Mouse (Mus musculus): Measurements from ENCODE around the gene Meox2. TPM values are rescaled to one million over a fixed set of nuclear protein-coding genes. Genes with fewer than 3 reads are reported as not detected.
"Not testable (repeated sequence)": the region's sequence is repeated elsewhere in the genome, so short reads cannot be mapped to it uniquely, and the experiment has no call there.

Gene Meox2
- polyA plus RNA-seq (2015; fragmentation: Nextera tagmentation; extraction: Ambion mirVana) = 2.6 and 3.3 TPM in 2 replicates

- Histone ChIP-seq H3K9ac (peak within 1 kb of the TSS; percentile 67), H3K4me3 (peak within 1 kb of the TSS; percentile 60)
- no peak for ATAC-seq (ENCODE audit: extremely low read depth, insufficient number of reproducible peaks, low FRiP score, low TSS enrichment)
Measured at GRCm38 (mm10) chr12:37108390-37108738, at the start of gene Meox2. TSS of gene Meox2 (plus strand) at chr12:37108540.

GRCm38 (mm10) chr12:37072636-37073035 lies 35.7 kb upstream of the Meox2 start:
- Histone ChIP-seq H3K36me3 (no peaks in the 10 kb centered on the region), H3K27me3 (replicated peaks) (no peaks in the 10 kb centered on the region), H3K9ac (no peak overlapping the region), H3K27ac (replicated peaks) (no peak overlapping the region), H3K4me1 (no peaks in the 10 kb centered on the region), H3K4me2 (no peak overlapping the region), H3K9me3 (no peaks in the 10 kb centered on the region), H3K4me3 (no peak overlapping the region)
- no peak for ATAC-seq (ENCODE audit: extremely low read depth, insufficient number of reproducible peaks, low FRiP score, low TSS enrichment)
- 49% methylated on average over 3 of the region's 3 CpGs for WGBS

More at GRCm38 (mm10) chr12:37108390-37108738, at the start of gene Meox2:
- WGBS = under 1% methylated on average over 12 of the region's 12 CpGs
- Histone ChIP-seq H3K4me2 (peak within 1 kb of the TSS; percentile 93), H3K4me1 (peaks cover 20% of the 10 kb centered on the region), H3K27ac (replicated peaks) (no peak within 1 kb of the TSS), H3K27me3 (replicated peaks) (peaks cover 53% of the 10 kb centered on the region), H3K9me3 (no peaks in the 10 kb centered on the region), H3K36me3 (no peaks in the 10 kb centered on the region)

- Histone ChIP-seq H3K4me3 (no peak overlapping the region), H3K27me3 (replicated peaks) (no peaks in the 10 kb centered on the region), H3K36me3 (no peaks in the 10 kb centered on the region), H3K4me1 (no peaks in the 10 kb centered on the region), H3K9ac (no peak overlapping the region), H3K9me3 (no peaks in the 10 kb centered on the region), H3K4me2 (no peak overlapping the region), H3K27ac (replicated peaks) (no peak overlapping the region)
- 52% methylated on average over 1 of the region's 1 CpGs for WGBS
- ATAC-seq (ENCODE audit: extremely low read depth, insufficient number of reproducible peaks, low FRiP score, low TSS enrichment) = no peak
Measured at GRCm38 (mm10) chr12:37077308-37077707, 31.0 kb upstream of the Meox2 start.

- not testable (repeated sequence) for H3K9ac ChIP-seq; H3K36me3 ChIP-seq; H3K9me3 ChIP-seq; H3K4me3 ChIP-seq; H3K4me2 ChIP-seq; H3K4me1 ChIP-seq; H3K27me3 ChIP-seq (replicated peaks); H3K27ac ChIP-seq (replicated peaks); ATAC-seq (ENCODE audit: extremely low read depth, insufficient number of reproducible peaks, low FRiP score, low TSS enrichment)
- WGBS = 66% methylated on average over 5 of the region's 5 CpGs
Measured at GRCm38 (mm10) chr12:37080005-37080404, 28.3 kb upstream of the Meox2 start.

- 47% methylated on average over 8 of the region's 8 CpGs for WGBS
- Histone ChIP-seq H3K27me3 (replicated peaks) (peaks cover 53% of the 10 kb centered on the region), H3K4me1 (peaks cover 20% of the 10 kb centered on the region), H3K4me3 (no peak overlapping the region), H3K36me3 (no peaks in the 10 kb centered on the region), H3K9me3 (no peaks in the 10 kb centered on the region), H3K4me2 (no peak overlapping the region), H3K27ac (replicated peaks) (no peak overlapping the region), H3K9ac (no peak overlapping the region)
- ATAC-seq (ENCODE audit: extremely low read depth, insufficient number of reproducible peaks, low FRiP score, low TSS enrichment) = no peak
Measured at GRCm38 (mm10) chr12:37106541-37106940, 1.8 kb upstream of the Meox2 start.

GRCm38 (mm10) chr12:37107150-37107549 lies 1.2 kb upstream of the Meox2 start:
- Histone ChIP-seq H3K9ac (no peak overlapping the region), H3K9me3 (no peaks in the 10 kb centered on the region), H3K27ac (replicated peaks) (no peak overlapping the region), H3K27me3 (replicated peaks) (peaks cover 53% of the 10 kb centered on the region), H3K36me3 (no peaks in the 10 kb centered on the region), H3K4me3 (no peak overlapping the region), H3K4me1 (peaks cover 20% of the 10 kb centered on the region), H3K4me2 (peak overlapping the region; percentile 93; the same call in 1 of the 2 replicates)
- no peak for ATAC-seq (ENCODE audit: extremely low read depth, insufficient number of reproducible peaks, low FRiP score, low TSS enrichment)
- 30% methylated on average over 2 of the region's 2 CpGs for WGBS

- H3K4me1 ChIP-seq = peaks cover 20% of the 10 kb centered on the region
- WGBS = 15% methylated on average over 20 of the region's 20 CpGs
- peaks cover 53% of the 10 kb centered on the region for H3K27me3 ChIP-seq (replicated peaks)
- H3K36me3 ChIP-seq = no peaks in the 10 kb centered on the region
- H3K4me2 ChIP-seq = peak overlapping the region; percentile 93
- H3K27ac ChIP-seq (replicated peaks) = no peak overlapping the region
- no peak for ATAC-seq (ENCODE audit: extremely low read depth, insufficient number of reproducible peaks, low FRiP score, low TSS enrichment)
- H3K4me3 ChIP-seq = peak overlapping the region; percentile 60
- no peaks in the 10 kb centered on the region for H3K9me3 ChIP-seq
- H3K9ac ChIP-seq = peak overlapping the region; percentile 67
Measured at GRCm38 (mm10) chr12:37107713-37108389, 489 bp upstream of the Meox2 start.

- H3K4me2 ChIP-seq = peak overlapping the region; percentile 93
- peak overlapping the region; percentile 60 for H3K4me3 ChIP-seq
- H3K9ac ChIP-seq = peak overlapping the region; percentile 67
- no peak for ATAC-seq (ENCODE audit: extremely low read depth, insufficient number of reproducible peaks, low FRiP score, low TSS enrichment)
- H3K27me3 ChIP-seq (replicated peaks) = peaks cover 53% of the 10 kb centered on the region
- H3K9me3 ChIP-seq = no peaks in the 10 kb centered on the region
- H3K27ac ChIP-seq (replicated peaks) = no peak overlapping the region
- 2% methylated on average over 29 of the region's 29 CpGs for WGBS
- H3K36me3 ChIP-seq = no peaks in the 10 kb centered on the region
- peaks cover 20% of the 10 kb centered on the region for H3K4me1 ChIP-seq
Measured at GRCm38 (mm10) chr12:37108819-37109473, 606 bp downstream of the Meox2 start.

- Histone ChIP-seq H3K27me3 (replicated peaks) (peaks cover 53% of the 10 kb centered on the region), H3K4me1 (peaks cover 20% of the 10 kb centered on the region), H3K27ac (replicated peaks) (no peak overlapping the region), H3K9ac (peak overlapping the region; percentile 67), H3K36me3 (no peaks in the 10 kb centered on the region), H3K9me3 (no peaks in the 10 kb centered on the region), H3K4me3 (peak overlapping the region; percentile 60), H3K4me2 (peak overlapping the region; percentile 93)
- 6% methylated on average over 18 of the region's 18 CpGs for WGBS
- no peak for ATAC-seq (ENCODE audit: extremely low read depth, insufficient number of reproducible peaks, low FRiP score, low TSS enrichment)
Measured at GRCm38 (mm10) chr12:37109474-37110012, 1.2 kb downstream of the Meox2 start.

GRCm38 (mm10) chr12:37110977-37111376 lies 2.6 kb downstream of the Meox2 start:
- Histone ChIP-seq H3K9ac (no peak overlapping the region), H3K4me3 (peak overlapping the region; percentile 24), H3K9me3 (no peaks in the 10 kb centered on the region), H3K4me2 (no peak overlapping the region), H3K4me1 (peaks cover 20% of the 10 kb centered on the region), H3K27ac (replicated peaks) (no peak overlapping the region), H3K36me3 (no peaks in the 10 kb centered on the region), H3K27me3 (replicated peaks) (peaks cover 49% of the 10 kb centered on the region)
- 49% methylated on average over 9 of the region's 9 CpGs for WGBS
- no peak for ATAC-seq (ENCODE audit: extremely low read depth, insufficient number of reproducible peaks, low FRiP score, low TSS enrichment)

- Histone ChIP-seq H3K9ac (no peak overlapping the region), H3K4me1 (no peaks in the 10 kb centered on the region), H3K9me3 (no peaks in the 10 kb centered on the region), H3K4me3 (no peak overlapping the region), H3K27me3 (replicated peaks) (no peaks in the 10 kb centered on the region), H3K36me3 (no peaks in the 10 kb centered on the region), H3K4me2 (no peak overlapping the region), H3K27ac (replicated peaks) (no peak overlapping the region)
- WGBS = 78% methylated on average over 5 of the region's 5 CpGs
- no peak for ATAC-seq (ENCODE audit: extremely low read depth, insufficient number of reproducible peaks, low FRiP score, low TSS enrichment)
Measured at GRCm38 (mm10) chr12:37119246-37119645, 10.9 kb downstream of the Meox2 start.

All from heart, embryonic 13.5 days (tissue).